Mouse (Mus musculus) myocyte (in vitro differentiated cells): Measurements from ENCODE around the gene Akr1a1.

Experiments
- E2F4 ChIP-seq: IDR thresholded peaks from one replicate; pipeline ENCODE4 v1.6.1; 2011; ENCODE audit warnings: mild to moderate bottlenecking, control low read depth, moderate library complexity; ENCODE audit not compliant: insufficient read depth
- MAX ChIP-seq: IDR thresholded peaks from one replicate; pipeline ENCODE4 v1.6.1; 2011; ENCODE audit warnings: low read depth, mild to moderate bottlenecking, control low read depth
- MYOD1 ChIP-seq, 3 experiments: IDR thresholded peaks; one replicate each; pipeline ENCODE4 v1.6.1; 2011; ENCODE audit warnings: control low read depth in 2 of 3, low read depth in 2 of 3, mild to moderate bottlenecking in 2 of 3, moderate library complexity in 1 of 3; ENCODE audit not compliant: insufficient read length in 2 of 3, control insufficient read depth in 1 of 3
- MYOG ChIP-seq, 3 experiments: IDR thresholded peaks; one replicate each; pipeline ENCODE4 v1.6.1; 2011; ENCODE audit warnings: control low read depth in 2 of 3, low read depth in 2 of 3, mild to moderate bottlenecking in 2 of 3; ENCODE audit not compliant: insufficient read length in 2 of 3, control insufficient read depth in 1 of 3, insufficient read depth in 1 of 3
- POLR2A ChIP-seq: IDR thresholded peaks from one replicate; pipeline ENCODE4 v1.6.1; 2011; ENCODE audit warnings: low read depth, mild to moderate bottlenecking, control low read depth, moderate library complexity; ENCODE audit not compliant: insufficient read length
- REST ChIP-seq: IDR thresholded peaks from one replicate; pipeline ENCODE4 v1.6.1; 2011; ENCODE audit warnings: mild to moderate bottlenecking, control low read depth, moderate library complexity; ENCODE audit not compliant: insufficient read depth, insufficient read length
- TCF12 ChIP-seq: IDR thresholded peaks from one replicate; pipeline ENCODE4 v1.6.1; 2011; ENCODE audit warnings: mild to moderate bottlenecking, control low read depth; ENCODE audit not compliant: poor library complexity, insufficient read depth, severe bottlenecking
- TCF3 ChIP-seq: IDR thresholded peaks from one replicate; pipeline ENCODE4 v1.6.1; 2011; ENCODE audit warnings: low read depth, control low read depth; ENCODE audit not compliant: insufficient read length

DNA sequence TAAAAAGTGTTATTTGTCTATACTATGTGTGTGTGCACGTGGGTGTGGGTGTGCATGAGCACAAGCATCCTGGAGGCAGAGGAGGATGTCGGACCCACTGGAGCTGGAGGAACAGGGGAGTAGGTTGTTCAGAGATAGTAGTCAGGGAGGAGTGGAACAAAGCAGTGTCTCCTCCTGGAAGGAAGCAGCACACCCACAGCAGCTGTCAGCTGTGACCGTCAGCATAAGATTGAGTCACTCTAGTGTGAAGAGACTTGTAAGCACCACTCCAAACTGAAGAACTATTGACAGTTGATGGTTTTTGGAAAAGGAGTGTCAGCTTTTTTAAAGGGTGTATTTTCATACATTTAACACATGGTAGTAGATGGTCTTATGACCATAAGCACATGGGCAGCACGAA lies 15.1 kb upstream of the Akr1a1 start:
- TF ChIP-seq E2F4 (no peak), MYOG (IDR thresholded peaks at IDR 0.05; ENCODE audit: control insufficient read depth in 1 of 3, insufficient read depth in 1 of 3, insufficient read length in 2 of 3, low read depth in 2 of 3) (peak in 2 of 3 experiments; percentile 81 to 85), POLR2A (no peak), MAX (no peak), REST (no peak), TCF3 (peak; percentile 59), MYOD1 (IDR thresholded peaks at IDR 0.05; ENCODE audit: control insufficient read depth in 1 of 3, insufficient read length in 2 of 3, low read depth in 2 of 3) (peak; percentile 73 to 94 (median 82)), TCF12 (peak; percentile 16)
